Mouse (Mus musculus) retina, embryonic 14.5 days (tissue): ENCODE data around the gene Pla2g2f.

Experiments
- DNase-seq: peaks from one replicate; pipeline ENCODE4 v3.0.0-alpha.2; 2015; ENCODE audit warnings: low spot score

Pla2g2f gene

GRCm38 (mm10) chr4:138757416-138757815, at the start of gene Pla2g2f:
Gene Pla2g2f (minus strand): TSS chr4:138757626.
- DNase-seq: no peak

- DNase-seq: no peak
Measured at GRCm38 (mm10) chr4:138806920-138807541, 49.6 kb upstream of the Pla2g2f start.

GRCm38 (mm10) chr4:138806160-138806559, 48.7 kb upstream of the Pla2g2f start:
- no peak for DNase-seq

GRCm38 (mm10) chr4:138805248-138805647, 47.8 kb upstream of the Pla2g2f start:
- DNase-seq: no peak

GRCm38 (mm10) chr4:138802917-138803316, 45.5 kb upstream of the Pla2g2f start:
- no peak for DNase-seq

- DNase-seq: no peak
Measured at GRCm38 (mm10) chr4:138801631-138802030, 44.2 kb upstream of the Pla2g2f start.

GRCm38 (mm10) chr4:138800134-138800744, 42.8 kb upstream of the Pla2g2f start:
- no peak for DNase-seq

- peak; percentile 30 for DNase-seq
Measured at GRCm38 (mm10) chr4:138797217-138797570, 39.8 kb upstream of the Pla2g2f start.

GRCm38 (mm10) chr4:138796513-138797216, 39.2 kb upstream of the Pla2g2f start:
- no peak for DNase-seq

- DNase-seq: no peak
Measured at GRCm38 (mm10) chr4:138794344-138794743, 36.9 kb upstream of the Pla2g2f start.

- peak; percentile 66 for DNase-seq
Measured at GRCm38 (mm10) chr4:138793276-138793675, 35.9 kb upstream of the Pla2g2f start.

GRCm38 (mm10) chr4:138792599-138792998, 35.2 kb upstream of the Pla2g2f start:
- no peak for DNase-seq

GRCm38 (mm10) chr4:138791452-138791851, 34.0 kb upstream of the Pla2g2f start:
- DNase-seq: no peak

- no peak for DNase-seq
Measured at GRCm38 (mm10) chr4:138788381-138788780, 31.0 kb upstream of the Pla2g2f start.

- no peak for DNase-seq
Measured at GRCm38 (mm10) chr4:138786141-138786540, 28.7 kb upstream of the Pla2g2f start.

- no peak for DNase-seq
Measured at GRCm38 (mm10) chr4:138785721-138786120, 28.3 kb upstream of the Pla2g2f start.

GRCm38 (mm10) chr4:138782098-138782497, 24.7 kb upstream of the Pla2g2f start:
- no peak for DNase-seq

- no peak for DNase-seq
Measured at GRCm38 (mm10) chr4:138780300-138780699, 22.9 kb upstream of the Pla2g2f start.

GRCm38 (mm10) chr4:138777417-138778407, 20.3 kb upstream of the Pla2g2f start:
- peak; percentile 65 for DNase-seq

- no peak for DNase-seq
Measured at GRCm38 (mm10) chr4:138775435-138775834, 18.0 kb upstream of the Pla2g2f start, which contains the start of gene Pla2g2d. Gene Pla2g2d (plus strand): TSS chr4:138775735.

- no peak for DNase-seq
Measured at GRCm38 (mm10) chr4:138772386-138772785, 15.0 kb upstream of the Pla2g2f start.

- no peak for DNase-seq
Measured at GRCm38 (mm10) chr4:138771970-138772369, 14.5 kb upstream of the Pla2g2f start.
